Mouse (Mus musculus): ENCODE measurements around the gene Vmn1r107. TPM values are rescaled to one million over a fixed set of nuclear protein-coding genes. Genes with fewer than 3 reads are reported as not detected.
"Not testable (repeated sequence)": the region's sequence is repeated elsewhere in the genome, so short reads cannot be mapped to it uniquely, and the experiment has no call there.

Gene Vmn1r107
- not detected in 2 replicates for polyA plus RNA-seq (2012; rRNA removed)

GRCm38 (mm10) chr7:20668618-20669017 lies at the start of gene Vmn1r107:
Gene Vmn1r107 (plus strand): TSS chr7:20668918.
- not testable (repeated sequence) for H3K4me1 ChIP-seq (ENCODE audit: control insufficient read depth, insufficient read depth, low read length); H3K36me3 ChIP-seq (ENCODE audit: control insufficient read depth, insufficient read depth, low read length); H3K4me3 ChIP-seq (ENCODE audit: insufficient read depth, low read depth, low read length); H3K27ac ChIP-seq (ENCODE audit: insufficient read depth, low read depth, low read length); H3K27me3 ChIP-seq (replicated peaks; ENCODE audit: control insufficient read depth, insufficient read depth, low read length); DNase-seq
- WGBS: no CpG with 5 or more reads among the region's 3 CpGs

- not testable (repeated sequence) for H3K27ac ChIP-seq (ENCODE audit: insufficient read depth, low read depth, low read length); H3K27me3 ChIP-seq (replicated peaks; ENCODE audit: control insufficient read depth, insufficient read depth, low read length); H3K4me3 ChIP-seq (ENCODE audit: insufficient read depth, low read depth, low read length); DNase-seq; H3K4me1 ChIP-seq (ENCODE audit: control insufficient read depth, insufficient read depth, low read length); H3K36me3 ChIP-seq (ENCODE audit: control insufficient read depth, insufficient read depth, low read length)
- no CpG with 5 or more reads among the region's 2 CpGs for WGBS
Measured at GRCm38 (mm10) chr7:20703116-20703515, 34.4 kb downstream of the Vmn1r107 start, which contains the start of gene Vmn1r111. Gene Vmn1r111 (minus strand): TSS chr7:20703216.

Other genes with a start within 250 kb of the Vmn1r107 start
- not detected in 2 replicates for gene Vmn1r101, start 226.3 kb upstream of the Vmn1r107 start, polyA plus RNA-seq (2012; rRNA removed)
- not detected in 2 replicates for gene Gm10670, start 194.0 kb upstream of the Vmn1r107 start, polyA plus RNA-seq (2012; rRNA removed)
- not detected in 2 replicates for gene Vmn1r103, start 158.4 kb upstream of the Vmn1r107 start, polyA plus RNA-seq (2012; rRNA removed)
- not detected in 2 replicates for gene Vmn1r104, start 135.1 kb upstream of the Vmn1r107 start, polyA plus RNA-seq (2012; rRNA removed)
- gene Gm5726, start 123.2 kb upstream of the Vmn1r107 start, polyA plus RNA-seq (2012; rRNA removed): not detected in 2 replicates
- gene Gm4141, start 92.7 kb upstream of the Vmn1r107 start, polyA plus RNA-seq (2012; rRNA removed): not detected in 2 replicates
- not detected in 2 replicates for gene Gm4513, start 69.9 kb upstream of the Vmn1r107 start, polyA plus RNA-seq (2012; rRNA removed)
- gene Vmn1r111, start 34.3 kb downstream of the Vmn1r107 start, polyA plus RNA-seq (2012; rRNA removed): not detected in 2 replicates
- not detected in 2 replicates for gene Gm10668, start 61.7 kb downstream of the Vmn1r107 start, polyA plus RNA-seq (2012; rRNA removed)
- gene Vmn1r112, start 102.3 kb downstream of the Vmn1r107 start, polyA plus RNA-seq (2012; rRNA removed): not detected in 2 replicates
- not detected in 2 replicates for gene Vmn1r113, start 118.4 kb downstream of the Vmn1r107 start, polyA plus RNA-seq (2012; rRNA removed)
- gene Vmn1r114, start 143.3 kb downstream of the Vmn1r107 start, polyA plus RNA-seq (2012; rRNA removed): not detected in 2 replicates
- gene Vmn1r115, start 176.1 kb downstream of the Vmn1r107 start, polyA plus RNA-seq (2012; rRNA removed): not detected in 2 replicates
- not detected in 2 replicates for gene Vmn1r116, start 203.3 kb downstream of the Vmn1r107 start, polyA plus RNA-seq (2012; rRNA removed)
- gene Vmn1r117, start 215.2 kb downstream of the Vmn1r107 start, polyA plus RNA-seq (2012; rRNA removed): not detected in 2 replicates
- not detected in 2 replicates for gene Vmn1r118, start 243.4 kb downstream of the Vmn1r107 start, polyA plus RNA-seq (2012; rRNA removed)

All from kidney, adult 2 months (tissue).